Mouse (Mus musculus): ENCODE measurements around the gene Nono.

The Nono gene

GRCm38 (mm10) chrX:101429142-101429949 lies at the start of gene Nono:
Nono (plus strand) TSS chrX:101429318.
- DNase-seq (ENCODE audit: low spot score), result peak; percentile 81

- no peak for DNase-seq (ENCODE audit: low spot score)
These were observed 49.4 kb upstream of the Nono start for GRCm38 (mm10) chrX:101379744-101380143.

GRCm38 (mm10) chrX:101383455-101383854 lies 45.7 kb upstream of the Nono start:
- DNase-seq (ENCODE audit: low spot score), result no peak

GRCm38 (mm10) chrX:101384439-101385137 lies 44.5 kb upstream of the Nono start:
- DNase-seq (ENCODE audit: low spot score), result no peak

- DNase-seq (ENCODE audit: low spot score), result no peak
These were observed 42.9 kb upstream of the Nono start for GRCm38 (mm10) chrX:101386222-101386621.

- no peak for DNase-seq (ENCODE audit: low spot score)
These were observed 40.1 kb upstream of the Nono start for GRCm38 (mm10) chrX:101388866-101389537.

- no peak for DNase-seq (ENCODE audit: low spot score)
These were observed 34.8 kb upstream of the Nono start for GRCm38 (mm10) chrX:101394341-101394740.

- no peak for DNase-seq (ENCODE audit: low spot score)
These were observed 32.7 kb upstream of the Nono start for GRCm38 (mm10) chrX:101396459-101396858.

- peak; percentile 84 for DNase-seq (ENCODE audit: low spot score)
These were observed 10.0 kb upstream of the Nono start for GRCm38 (mm10) chrX:101418946-101419724.

GRCm38 (mm10) chrX:101419725-101420699 lies 9.1 kb upstream of the Nono start:
- peak; percentile 89 for DNase-seq (ENCODE audit: low spot score)

GRCm38 (mm10) chrX:101420700-101421095 lies 8.4 kb upstream of the Nono start, which contains the start of gene Zmym3:
Zmym3 (minus strand) TSS chrX:101420849.
- DNase-seq (ENCODE audit: low spot score), result no peak

- no peak for DNase-seq (ENCODE audit: low spot score)
These were observed 5.7 kb upstream of the Nono start for GRCm38 (mm10) chrX:101423462-101423861.

GRCm38 (mm10) chrX:101427774-101428173 lies 1.3 kb upstream of the Nono start:
- no peak for DNase-seq (ENCODE audit: low spot score)

- no peak for DNase-seq (ENCODE audit: low spot score)
These were observed 355 bp upstream of the Nono start for GRCm38 (mm10) chrX:101428785-101429141.

GRCm38 (mm10) chrX:101429976-101430375 lies 858 bp downstream of the Nono start:
- peak; percentile 54 for DNase-seq (ENCODE audit: low spot score)

- DNase-seq (ENCODE audit: low spot score), result no peak
These were observed 19.9 kb downstream of the Nono start, which contains the start of gene Itgb1bp2 for GRCm38 (mm10) chrX:101448886-101449475. Itgb1bp2 (plus strand) TSS chrX:101449088.

- DNase-seq (ENCODE audit: low spot score), result no peak
These were observed 22.0 kb downstream of the Nono start for GRCm38 (mm10) chrX:101451147-101451546.

GRCm38 (mm10) chrX:101451591-101451990 lies 22.5 kb downstream of the Nono start:
- DNase-seq (ENCODE audit: low spot score), result no peak

- no peak for DNase-seq (ENCODE audit: low spot score)
These were observed 43.1 kb downstream of the Nono start for GRCm38 (mm10) chrX:101472202-101472601.
